ENCODE assay signal across 8 mouse cellular contexts in genomic region chr10:86299795-86300194, GRCm38 (mm10). TPM values are rescaled to one million over a fixed set of nuclear protein-coding genes. Genes with fewer than 3 reads are reported as not detected.
DNase-seq lines count a peak whose midpoint lies in the region; ATAC-seq and TF ChIP-seq lines count a peak whose summit lies in the region.

No protein-coding gene starts in this region.

- no peak for ATAC-seq in forebrain, embryonic 11.5 days (replicated peaks; ENCODE audit: low FRiP score)
- no peak for ATAC-seq in neural tube, embryonic 14.5 days (ENCODE audit: low read depth)
- no peak for ATAC-seq in frontal cortex, adult (ENCODE audit: low TSS enrichment)

- TF ChIP-seq POLR2A in lung, adult 2 months (IDR thresholded peaks at IDR 0.05; ENCODE audit: borderline replicate concordance, extremely low read depth, low read depth, low read length), result no peak

- no peak overlapping the region for H3K27ac ChIP-seq in forebrain, embryonic 11.5 days (ENCODE audit: low read depth, low read length)
- peak overlapping the region; percentile 91 for H3K27ac ChIP-seq in limb, embryonic 10.5 days
- H3K27ac ChIP-seq in neural tube, embryonic 14.5 days (ENCODE audit: low read depth, low read length), result no peak overlapping the region

- 43% methylated on average over 6 of the region's 6 CpGs for WGBS in lung, adult 2 months
- WGBS in forebrain, embryonic 11.5 days, result 30% methylated on average over 6 of the region's 6 CpGs
- WGBS in limb, embryonic 10.5 days, result 31% methylated on average over 6 of the region's 6 CpGs
- WGBS in neural tube, embryonic 14.5 days, result 30% methylated on average over 6 of the region's 6 CpGs

- DNase-seq in lung, adult 2 months, result no peak
- no peak for DNase-seq in lung, postnatal 4 days
- DNase-seq in forebrain, embryonic 11.5 days (ENCODE audit: low spot score), result no peak
- no peak for DNase-seq in limb, embryonic 10.5 days (ENCODE audit: low spot score)
- DNase-seq in spleen, adult 12 weeks (ENCODE audit: low spot score), result no peak
- no peak for DNase-seq in adrenal gland, adult 8-10 months

- H3K9ac ChIP-seq in forebrain, embryonic 11.5 days (ENCODE audit: low read length), result peak overlapping the region; percentile 62
- peak overlapping the region; percentile 68; the same call in 1 of the 2 replicates for H3K9ac ChIP-seq in neural tube, embryonic 14.5 days (replicated peaks; ENCODE audit: low read depth, low read length)

- H3K4me2 ChIP-seq in forebrain, embryonic 11.5 days (ENCODE audit: low read depth, low read length, severe bottlenecking), result peak overlapping the region; percentile 96
- peak overlapping the region; percentile 96 for H3K4me2 ChIP-seq in neural tube, embryonic 14.5 days (ENCODE audit: low read depth, low read length)

- no peak for TF ChIP-seq CTCF in lung, adult 2 months (IDR thresholded peaks at IDR 0.05; ENCODE audit: insufficient read depth, low read length)

- no peaks in the 10 kb centered on the region for H3K36me3 ChIP-seq in forebrain, embryonic 11.5 days (ENCODE audit: control insufficient read depth, insufficient read depth, low read length)
- H3K36me3 ChIP-seq in limb, embryonic 10.5 days, result no peaks in the 10 kb centered on the region
- no peaks in the 10 kb centered on the region for H3K36me3 ChIP-seq in neural tube, embryonic 14.5 days (ENCODE audit: control insufficient read depth, insufficient read depth, low read length)

- H3K9me3 ChIP-seq in forebrain, embryonic 11.5 days (ENCODE audit: control insufficient read depth, low read length), result no peaks in the 10 kb centered on the region
- H3K9me3 ChIP-seq in limb, embryonic 10.5 days (replicated peaks), result no peaks in the 10 kb centered on the region
- no peaks in the 10 kb centered on the region for H3K9me3 ChIP-seq in neural tube, embryonic 14.5 days (ENCODE audit: control insufficient read depth, low read length)

- H3K4me1 ChIP-seq in lung, adult 2 months (ENCODE audit: control insufficient read depth, insufficient read depth, low read length), result peaks cover 6% of the 10 kb centered on the region
- peaks cover 23% of the 10 kb centered on the region for H3K4me1 ChIP-seq in forebrain, embryonic 11.5 days (replicated peaks; ENCODE audit: control insufficient read depth, insufficient read depth, low read length)
- peaks cover 68% of the 10 kb centered on the region for H3K4me1 ChIP-seq in limb, embryonic 10.5 days
- H3K4me1 ChIP-seq in neural tube, embryonic 14.5 days (ENCODE audit: control insufficient read depth, insufficient read depth, low read length), result peaks cover 21% of the 10 kb centered on the region

- peak overlapping the region; percentile 39 for H3K4me3 ChIP-seq in lung, adult 2 months (replicated peaks; ENCODE audit: extremely low read depth, low read depth, low read length)
- H3K4me3 ChIP-seq in forebrain, embryonic 11.5 days (ENCODE audit: low read depth, low read length), result peak overlapping the region; percentile 46
- H3K4me3 ChIP-seq in limb, embryonic 10.5 days, result peak overlapping the region; percentile 84
- H3K4me3 ChIP-seq in neural tube, embryonic 14.5 days (ENCODE audit: low read depth, low read length), result peak overlapping the region; percentile 45; the same call in 1 of the 2 replicates

- peaks cover 2% of the 10 kb centered on the region; the same call in 1 of the 2 replicates for H3K27me3 ChIP-seq in forebrain, embryonic 11.5 days (ENCODE audit: control insufficient read depth, insufficient read depth, low read length)
- H3K27me3 ChIP-seq in limb, embryonic 10.5 days (ENCODE audit: low read depth, poor library complexity, severe bottlenecking), result peaks cover 23% of the 10 kb centered on the region
- H3K27me3 ChIP-seq in neural tube, embryonic 14.5 days (ENCODE audit: control insufficient read depth, insufficient read depth, low read length), result peaks cover 7% of the 10 kb centered on the region; the same call in 1 of the 2 replicates

RNA-seq across cellular contexts. Expression of gene Timp3, which starts 0.4 kb away (rescaled TPM):
- 259 and 473 TPM in 2 replicates for polyA plus RNA-seq in lung, adult 2 months (2012; rRNA removed)
- 20.4 and 21.1 TPM in 2 replicates for polyA plus RNA-seq in forebrain, embryonic 11.5 days (2014; fragmentation: Nextera tagmentation; extraction: Ambion mirVana)
- polyA plus RNA-seq in limb, embryonic 10.5 days (2016; fragmentation: Nextera tagmentation; extraction: Ambion mirVana), result 28.9 and 43.5 TPM in 2 replicates
- polyA plus RNA-seq in neural tube, embryonic 14.5 days (2014; fragmentation: Nextera tagmentation; extraction: Ambion mirVana), result 45.0 and 57.8 TPM in 2 replicates
- total RNA-seq in adrenal gland, adult 8-10 months (2022), result 100 to 1,000 TPM; 495 to 753 (median 629) TPM
